Mouse (Mus musculus) activated CD4-positive, CD25-positive, alpha-beta regulatory T cell, adult 4 months (primary cell): ENCODE measurements around the gene Rp9. TPM values are rescaled to one million over a fixed set of nuclear protein-coding genes. Genes with fewer than 3 reads are reported as not detected.
"Not testable (repeated sequence)": the region's sequence is repeated elsewhere in the genome, so short reads cannot be mapped to it uniquely, and the experiment has no call there.

Source experiments
- ATAC-seq: one replicate; pipeline ENCODE4 v1.8.0; 2017
- polyA plus RNA-seq, 2 experiments: library from polyadenylated mRNA; unstranded; fragments of 100-300 nt; shearing (Covaris generic); gene quantifications; one replicate each; pipeline ENCODE4 v1.2.1; 2017

Rp9 gene
- polyA plus RNA-seq, 2 experiments from 2014 or later = 35.3 to 41.9 TPM

DNA sequence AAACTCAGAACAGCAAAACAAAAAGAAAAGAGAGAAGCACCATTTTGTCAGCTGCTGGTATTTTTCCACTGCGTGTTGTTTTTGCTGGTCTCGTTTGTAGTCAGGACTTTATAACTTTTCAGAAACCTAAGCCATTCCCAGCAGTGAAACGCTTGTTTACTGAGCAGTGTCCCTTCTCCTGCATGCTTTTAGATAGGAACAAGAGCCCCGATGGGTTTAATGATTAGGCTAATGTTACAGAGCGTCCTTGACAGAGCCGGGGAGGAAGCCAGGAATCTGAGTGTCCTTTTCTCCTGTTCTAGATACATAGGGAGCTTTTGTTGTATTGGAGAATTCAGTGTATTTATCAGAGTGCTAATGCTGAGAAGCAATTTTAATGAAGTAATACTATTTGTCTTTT lies 52.0 kb downstream of the Rp9 start:
- ATAC-seq = no peak

DNA sequence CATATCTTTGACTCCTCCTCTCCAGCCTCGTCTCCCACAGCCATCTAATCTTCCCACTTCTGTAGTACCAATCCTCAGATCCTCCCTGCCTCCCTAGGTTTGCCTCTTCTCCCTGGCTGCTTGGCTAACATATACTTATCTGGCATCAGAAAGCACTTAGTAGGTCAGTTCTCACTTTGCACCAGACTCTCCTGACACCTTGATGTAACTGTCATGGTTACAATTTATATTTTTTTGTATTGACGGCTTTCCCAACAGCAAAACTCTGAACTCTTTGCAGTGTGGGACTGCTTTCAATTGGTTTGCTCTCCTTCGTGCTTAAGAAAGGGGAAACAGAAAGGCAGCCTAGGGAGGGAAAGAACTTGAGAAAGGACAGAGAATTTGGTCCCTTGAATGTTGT lies 53.4 kb downstream of the Rp9 start:
- no peak for ATAC-seq

DNA sequence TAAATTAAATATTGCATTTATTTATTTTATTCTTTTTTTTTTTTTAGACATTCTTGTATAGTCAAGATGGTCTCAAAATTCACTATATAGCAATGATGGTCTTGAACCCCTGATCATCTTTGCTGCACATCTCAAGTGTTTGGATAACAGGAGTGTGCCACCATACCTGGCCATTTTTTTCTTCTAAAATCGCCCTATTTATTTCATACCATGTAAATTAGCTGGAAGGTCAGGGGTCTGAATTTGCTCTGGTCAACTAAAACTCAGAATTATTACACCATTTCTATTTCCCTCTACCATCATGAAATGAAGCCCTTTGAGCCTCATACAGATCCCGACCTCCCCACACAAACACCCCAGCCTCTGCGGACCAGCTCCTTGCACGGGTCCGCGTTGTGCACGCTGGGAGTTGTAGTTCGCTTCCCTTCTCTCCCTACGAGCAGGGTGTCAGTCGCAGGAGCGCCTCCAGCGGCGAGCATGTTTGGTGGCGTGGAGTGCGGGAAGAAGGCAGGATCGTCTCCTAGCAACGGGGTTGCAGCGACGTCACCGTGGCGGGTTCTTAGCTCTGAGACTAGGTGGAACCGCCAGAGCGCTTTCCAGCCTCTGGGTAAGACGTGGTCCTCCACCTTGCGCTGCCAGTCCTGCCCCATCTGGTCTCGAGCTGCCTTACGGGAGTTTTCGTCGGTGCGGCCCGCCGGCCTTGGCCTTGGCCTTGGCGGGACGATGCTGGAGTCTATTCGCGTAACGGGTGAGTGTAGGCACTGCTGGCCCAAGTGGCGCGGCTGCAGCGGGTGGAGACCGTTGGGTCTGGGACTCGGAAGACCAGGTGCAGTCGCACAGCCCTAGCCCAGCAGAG lies 58.3 kb downstream of the Rp9 start, which contains the start of gene 9530077C05Rik:
9530077C05Rik (plus strand) TSS at position 512 of the 856 bp plus-strand sequence.
- peak; percentile 97 for ATAC-seq

DNA sequence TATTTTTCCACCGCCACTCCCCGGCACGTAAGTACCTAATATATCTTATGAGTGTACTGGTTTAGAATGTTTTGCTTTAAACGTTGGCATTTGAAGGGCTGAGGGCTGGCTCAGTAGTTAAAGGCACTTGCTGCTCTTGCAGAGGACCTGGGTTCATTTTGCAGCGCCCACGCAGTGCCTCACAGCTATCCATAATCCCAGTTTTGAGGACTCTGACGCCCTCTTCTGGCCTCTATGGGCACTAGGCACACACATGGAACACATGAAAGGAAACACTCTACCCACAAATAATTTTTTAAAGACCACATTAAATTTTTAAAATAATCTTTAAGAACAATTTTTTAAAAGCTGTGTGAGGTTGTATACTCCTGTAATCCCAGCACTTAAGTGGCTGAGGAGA lies 60.0 kb downstream of the Rp9 start:
- no peak for ATAC-seq

DNA sequence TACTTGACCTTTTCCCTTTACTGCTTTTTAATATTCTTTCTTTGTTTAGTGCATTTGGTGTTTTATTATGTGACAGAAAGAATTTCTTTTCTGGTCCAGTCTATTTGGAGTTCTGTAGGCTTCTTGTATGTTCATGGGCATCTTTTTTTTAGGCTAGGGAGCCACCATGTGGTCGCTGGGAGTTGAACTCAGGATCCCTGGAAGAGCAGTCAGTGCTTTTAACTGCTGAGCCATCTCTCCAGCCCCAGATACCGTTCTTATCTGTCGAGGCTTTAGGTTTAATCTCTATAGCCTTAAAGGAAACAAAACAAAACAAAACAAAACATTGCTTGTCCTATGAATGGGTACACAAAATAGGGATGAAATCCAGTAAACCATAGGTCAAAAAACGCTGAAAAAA lies 61.2 kb downstream of the Rp9 start:
- ATAC-seq = not testable (repeated sequence)

DNA sequence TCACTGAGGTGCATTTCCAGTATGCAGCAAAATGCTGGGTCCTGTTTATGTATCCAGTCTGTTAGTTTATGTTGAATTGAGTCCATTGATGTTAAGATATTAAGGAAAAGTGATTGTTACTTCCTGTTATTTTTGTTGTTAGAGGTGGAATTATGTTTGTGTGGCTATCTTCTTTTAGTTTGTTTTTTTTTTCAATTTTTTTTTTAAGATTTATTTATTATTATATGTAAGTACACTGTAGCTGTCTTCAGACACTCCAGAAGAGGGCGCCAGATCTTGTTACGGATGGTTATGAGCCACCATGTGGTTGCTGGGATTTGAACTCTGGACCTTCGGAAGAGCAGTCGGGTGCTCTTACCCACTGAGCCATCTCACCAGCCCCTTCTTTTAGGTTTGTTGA lies 61.9 kb downstream of the Rp9 start:
- ATAC-seq = not testable (repeated sequence)

DNA sequence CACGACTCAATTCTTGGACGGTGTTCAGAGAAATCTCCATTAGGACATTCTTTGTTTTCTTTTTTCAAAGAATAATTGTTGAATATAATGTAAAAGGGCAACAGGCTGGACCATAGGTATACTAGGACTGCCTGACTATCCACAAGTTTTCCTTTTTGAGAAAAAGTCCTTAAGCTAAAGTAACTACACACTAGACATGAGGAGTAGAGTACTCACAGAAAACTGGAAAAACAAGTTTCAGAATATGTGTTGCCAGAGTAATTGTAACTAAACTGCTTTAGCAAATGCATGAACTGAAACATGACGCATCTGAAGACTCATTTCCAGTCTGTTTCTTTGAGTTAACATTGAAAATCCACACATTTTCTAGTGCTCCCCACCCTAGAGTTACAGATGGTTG lies 64.1 kb downstream of the Rp9 start:
- no peak for ATAC-seq

DNA sequence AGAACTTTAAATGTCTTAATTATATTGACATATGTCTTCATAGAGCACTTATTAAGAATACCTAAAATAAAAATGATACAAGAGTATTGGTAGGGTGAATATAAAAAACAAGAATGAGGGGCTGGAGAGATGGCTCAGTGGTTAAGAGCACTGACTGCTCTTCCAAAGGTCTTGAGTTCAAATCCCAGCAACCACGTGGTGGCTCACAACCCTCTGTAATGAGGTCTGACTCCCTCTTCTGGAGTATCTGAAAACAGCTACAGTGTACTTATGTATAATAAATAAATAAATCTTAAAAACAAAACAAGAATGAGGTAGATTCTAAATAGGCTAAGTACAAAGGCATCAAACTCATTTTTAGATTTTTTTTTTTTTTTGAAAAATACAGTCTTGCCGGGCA lies 66.0 kb downstream of the Rp9 start:
- ATAC-seq = not testable (repeated sequence)

DNA sequence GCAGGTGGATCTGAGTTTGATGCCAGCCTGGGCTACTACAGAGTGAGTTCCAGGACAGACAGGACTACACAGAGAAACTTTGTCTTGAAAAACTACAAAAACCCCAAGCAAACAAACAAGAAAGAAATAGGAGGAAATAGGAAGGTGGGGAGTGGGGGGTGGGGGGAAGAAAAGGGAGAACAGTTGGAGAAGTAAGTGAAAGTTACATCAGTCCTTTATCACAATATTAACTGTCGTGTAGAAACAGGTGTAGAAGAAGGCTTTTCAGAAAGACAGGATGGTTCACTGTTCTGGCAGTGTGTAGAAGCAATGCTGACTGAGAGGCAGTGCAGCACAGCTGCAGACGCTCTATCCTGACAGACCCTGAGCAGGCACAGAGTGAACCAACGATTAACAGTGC lies 66.6 kb downstream of the Rp9 start:
- ATAC-seq = no peak

DNA sequence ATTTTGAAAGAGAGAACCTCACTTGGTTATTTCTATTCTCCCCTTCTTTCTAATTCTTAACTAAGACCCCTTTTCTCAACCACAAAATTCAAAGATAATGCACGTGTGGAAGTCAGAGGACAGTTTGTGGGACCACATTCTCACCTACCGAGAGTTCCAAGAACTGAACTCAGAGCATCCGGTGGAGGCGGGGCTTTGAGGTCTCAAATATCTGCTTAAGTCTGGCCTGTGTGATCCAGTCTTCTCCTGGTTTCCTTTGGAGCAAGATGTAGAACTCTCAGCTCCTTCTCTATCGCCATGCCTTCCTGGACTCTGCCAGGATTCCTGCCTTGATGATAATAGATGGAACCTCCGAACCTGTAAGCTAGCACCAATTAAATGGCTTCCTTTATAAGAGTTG lies 67.5 kb downstream of the Rp9 start:
- ATAC-seq = no peak

DNA sequence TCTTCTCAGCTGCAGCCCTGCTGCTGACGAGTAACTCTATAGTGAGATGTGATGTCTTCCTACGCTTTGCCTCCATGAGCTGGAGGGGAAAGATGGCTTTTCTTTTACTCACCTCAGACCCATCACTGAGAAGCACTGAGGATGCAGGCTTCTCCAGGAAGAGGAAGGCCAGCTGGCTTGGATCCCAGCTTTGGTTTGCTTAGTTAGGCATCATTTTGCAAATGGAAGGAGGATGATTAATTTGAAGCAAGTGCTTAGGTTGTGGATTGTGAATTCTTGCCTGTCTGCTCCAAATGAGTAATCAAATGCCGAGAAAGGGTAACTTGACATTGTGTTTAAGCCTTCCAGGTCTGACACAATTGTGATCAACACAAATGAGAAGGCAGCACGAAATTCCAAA lies 70.5 kb downstream of the Rp9 start:
- no peak for ATAC-seq

DNA sequence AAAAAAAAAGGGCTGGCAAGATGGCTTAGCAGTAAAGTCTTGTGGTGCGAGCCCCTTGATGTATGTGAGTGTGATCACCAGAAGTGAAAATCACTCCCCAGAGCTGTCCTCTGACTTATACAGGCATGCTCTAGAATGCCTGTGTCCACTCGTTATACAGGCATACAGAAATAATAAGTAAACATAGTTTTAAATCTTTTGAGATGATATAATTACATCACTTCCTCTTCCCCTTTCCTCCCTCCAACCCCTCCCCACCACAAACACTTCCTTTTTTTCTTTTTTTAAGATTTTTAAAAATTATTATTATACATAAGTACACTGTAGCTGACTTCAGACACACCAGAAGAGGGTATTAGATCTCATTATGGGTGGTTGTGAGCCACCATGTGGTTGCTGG lies 74.8 kb downstream of the Rp9 start:
- ATAC-seq = no peak

DNA sequence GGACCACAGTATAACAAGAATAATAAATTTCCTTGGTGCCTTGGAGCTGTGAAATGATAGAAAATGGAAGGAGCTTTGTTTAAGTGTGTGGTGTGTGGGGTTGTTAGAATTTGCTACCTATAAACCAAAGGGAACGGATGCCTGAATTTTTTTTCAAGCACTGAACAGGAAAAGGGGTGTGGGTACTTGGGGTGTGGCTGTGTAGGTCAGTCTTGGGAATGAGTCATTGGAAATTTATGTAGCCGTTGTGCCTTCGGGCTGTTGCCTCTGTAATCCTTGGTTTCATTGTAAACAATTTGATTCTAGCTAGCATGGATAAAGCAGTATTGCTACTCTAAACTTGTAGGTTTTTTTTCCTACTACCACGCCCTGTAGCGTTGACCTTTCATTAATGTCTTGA lies 79.2 kb downstream of the Rp9 start:
- no peak for ATAC-seq

DNA sequence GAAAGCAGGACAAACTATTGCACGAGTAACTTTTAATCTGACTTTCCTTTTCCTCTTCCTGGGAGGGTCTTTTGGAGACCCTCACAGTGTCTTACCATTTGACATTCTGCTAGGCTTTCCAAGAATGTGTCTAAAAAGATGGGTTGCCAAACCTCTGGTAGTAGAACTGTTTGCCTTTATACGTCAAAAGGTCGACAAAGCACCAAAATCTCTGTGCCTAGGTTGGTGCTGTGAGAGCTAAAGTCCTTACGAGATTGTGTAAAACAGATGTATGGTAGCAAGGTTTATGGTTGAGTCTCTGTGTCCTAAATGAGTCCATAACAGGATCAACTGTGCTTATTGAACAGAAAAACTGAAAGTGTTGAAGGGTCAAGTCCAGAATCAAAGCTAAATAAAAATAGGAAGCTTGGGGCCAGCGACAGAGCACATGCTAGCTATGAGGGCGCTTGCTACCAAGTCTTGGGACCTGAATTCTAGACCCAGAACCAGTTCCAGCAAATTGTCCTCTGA lies 79.8 kb downstream of the Rp9 start:
- no peak for ATAC-seq

DNA sequence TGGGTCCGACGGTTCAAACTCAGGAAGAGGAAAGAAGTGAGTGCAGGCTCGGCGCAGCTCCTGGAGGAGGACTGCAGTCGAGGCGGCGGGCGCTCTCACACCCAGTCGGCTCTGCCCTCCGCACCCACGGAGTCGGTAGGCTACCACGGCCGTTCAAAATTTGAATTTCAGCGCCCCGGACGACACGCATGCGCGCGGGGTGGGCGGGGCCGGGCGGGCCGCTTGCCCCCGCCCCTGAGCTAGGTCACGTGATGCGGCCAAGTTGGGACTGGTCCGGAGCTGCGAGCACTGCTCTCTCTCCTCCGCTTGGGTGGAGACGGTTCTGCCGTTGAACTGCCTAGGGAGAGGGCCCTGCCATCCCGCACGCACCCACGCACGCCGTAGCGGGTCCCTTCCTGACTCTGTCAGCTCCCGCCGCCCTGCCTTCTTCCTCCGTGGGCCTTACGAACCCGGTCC lies 80.5 kb downstream of the Rp9 start, which contains the start of gene Anln:
Anln (minus strand) TSS at position 168 of the 456 bp plus-strand sequence.
- ATAC-seq = peak; percentile 90

DNA sequence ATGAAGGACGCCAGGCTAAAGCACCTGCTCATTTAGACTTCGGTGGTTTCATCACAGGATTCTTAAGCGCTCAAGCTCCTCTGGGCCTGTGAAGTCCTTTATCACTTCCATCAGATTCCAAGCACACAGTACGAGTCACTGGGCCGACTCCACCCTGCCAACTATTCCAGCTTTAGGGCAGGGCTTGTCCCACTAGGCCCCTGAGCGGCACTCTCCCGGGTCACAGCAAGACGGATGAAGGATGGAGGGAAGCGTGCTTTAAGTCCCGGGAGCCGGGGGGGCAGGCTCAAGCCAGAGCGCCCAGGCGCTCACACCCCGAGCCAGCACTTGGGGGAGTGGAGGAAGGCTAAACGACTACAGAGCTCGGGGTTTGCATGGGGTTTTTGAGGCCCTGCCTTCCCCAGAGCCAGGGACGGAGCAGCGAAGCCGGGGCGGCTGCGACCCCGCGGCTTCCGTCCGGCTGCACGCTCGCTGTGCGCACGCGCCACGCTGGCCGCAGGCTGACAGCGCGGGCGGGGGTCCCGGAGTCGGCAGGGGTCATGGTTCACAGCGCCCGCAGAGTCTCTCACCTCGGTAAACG lies 81.1 kb downstream of the Rp9 start:
- peak; percentile 24 for ATAC-seq

DNA sequence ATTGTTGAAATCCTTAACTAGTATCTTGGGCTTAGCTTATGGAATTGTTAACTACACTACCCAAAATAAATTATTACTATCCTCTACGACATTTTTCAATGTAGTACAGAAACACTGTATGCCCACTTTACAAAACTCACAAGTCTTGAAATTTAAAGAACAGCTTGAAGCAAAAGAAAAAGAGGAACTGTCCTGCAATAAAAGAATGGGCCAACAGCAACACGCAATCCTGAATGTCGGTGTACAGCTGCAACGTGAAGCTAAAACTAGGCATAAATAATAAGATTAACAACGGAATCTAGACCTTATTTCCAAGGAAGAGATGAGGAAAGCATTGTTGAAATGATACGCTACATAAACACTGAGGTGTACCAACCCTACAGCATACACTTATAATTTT lies 81.6 kb downstream of the Rp9 start:
- no peak for ATAC-seq

DNA sequence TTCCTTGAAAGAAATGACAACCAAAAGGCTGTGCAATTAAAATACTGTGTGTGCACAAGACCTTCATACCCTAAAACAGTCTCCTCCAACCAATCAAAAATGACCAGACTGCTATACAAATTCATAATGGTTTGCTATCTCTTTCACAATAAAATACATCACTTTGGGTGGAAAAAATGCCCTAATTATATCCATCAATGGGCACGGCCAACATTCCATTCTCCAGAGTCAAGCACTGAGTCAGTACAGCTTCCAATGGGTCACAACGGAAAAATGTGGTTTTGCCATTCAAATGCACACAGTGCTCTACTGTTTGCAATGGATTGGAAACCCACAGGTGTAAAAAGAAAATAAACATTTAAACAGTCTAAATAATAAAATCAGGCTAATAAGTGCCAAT lies 83.7 kb downstream of the Rp9 start:
- ATAC-seq = no peak

DNA sequence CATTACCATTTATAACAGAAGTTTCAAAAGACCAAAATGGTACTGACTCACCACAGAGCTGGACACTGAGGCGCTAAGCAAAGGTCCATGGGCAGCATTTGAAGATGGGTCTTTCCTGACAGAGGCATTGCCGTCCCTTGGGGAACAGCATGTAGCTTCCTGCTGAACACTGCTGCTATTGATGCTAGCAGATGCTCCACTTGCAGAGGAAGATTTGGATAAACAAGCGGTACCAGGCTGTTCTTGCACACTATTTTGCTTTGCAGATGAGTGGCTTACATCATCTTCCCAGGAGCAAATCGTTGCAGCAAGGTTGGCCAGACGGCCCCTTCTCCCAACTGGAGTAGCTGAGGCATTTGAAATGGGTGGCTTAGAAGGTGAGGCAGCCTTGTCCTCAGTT lies 93.5 kb downstream of the Rp9 start:
- ATAC-seq = no peak

DNA sequence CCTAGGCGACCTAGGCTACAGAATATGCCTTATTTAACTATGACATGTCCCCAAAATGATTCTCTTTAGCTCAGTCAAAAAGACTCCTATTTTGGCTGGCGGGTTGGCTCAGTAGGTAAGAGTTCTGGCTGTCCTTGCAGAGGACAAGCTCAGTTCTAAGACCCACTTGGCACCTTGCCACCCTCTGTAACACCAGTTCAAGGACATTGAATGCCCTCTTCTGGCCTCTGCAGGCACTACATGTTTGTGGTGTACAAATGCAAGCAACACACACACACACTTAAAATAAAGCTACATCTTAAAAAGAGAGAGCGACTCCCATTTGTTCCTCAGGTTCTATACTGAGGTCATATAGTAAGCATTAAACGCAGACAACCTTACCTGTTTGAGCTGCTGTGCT lies 96.8 kb downstream of the Rp9 start:
- ATAC-seq = no peak

DNA sequence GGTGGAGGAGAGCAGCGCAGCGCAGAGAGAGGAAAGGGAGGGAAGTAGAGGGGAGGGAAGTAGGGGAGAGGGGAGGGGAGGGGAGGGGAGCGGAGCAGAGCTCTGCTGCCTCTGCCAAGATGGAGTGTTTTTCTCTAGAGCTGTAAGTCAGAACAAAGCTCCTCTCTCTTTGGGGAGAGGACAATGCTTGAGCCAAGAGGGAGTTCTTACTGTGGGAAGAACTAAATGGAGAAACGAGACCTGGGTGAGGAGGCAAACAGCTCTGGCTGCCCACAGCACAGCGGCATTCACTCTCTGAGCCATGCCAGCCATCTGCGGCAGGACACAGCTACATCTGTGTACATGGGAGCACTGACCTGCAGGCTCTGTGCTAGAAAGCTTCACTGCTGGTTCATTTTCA lies 101.5 kb downstream of the Rp9 start:
- ATAC-seq = no peak

DNA sequence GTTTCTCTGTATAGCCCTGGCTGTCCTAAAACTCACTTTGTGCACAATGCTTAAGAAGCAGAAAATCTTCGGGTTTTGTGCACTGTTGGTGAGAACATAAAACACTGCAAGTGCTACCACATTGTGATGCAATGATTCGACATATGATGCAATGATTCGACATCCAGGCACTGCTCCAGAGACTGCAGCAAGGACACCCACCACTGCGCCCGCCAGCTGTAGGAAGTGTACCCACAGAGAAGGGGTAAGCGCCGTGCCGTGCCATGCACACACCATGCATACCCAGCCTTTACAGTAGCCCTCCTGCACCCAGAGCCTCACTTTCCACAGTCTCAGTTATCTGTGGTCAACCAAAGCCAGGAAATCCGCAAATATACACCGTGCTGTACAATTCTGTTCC lies 102.9 kb downstream of the Rp9 start:
- ATAC-seq = no peak

DNA sequence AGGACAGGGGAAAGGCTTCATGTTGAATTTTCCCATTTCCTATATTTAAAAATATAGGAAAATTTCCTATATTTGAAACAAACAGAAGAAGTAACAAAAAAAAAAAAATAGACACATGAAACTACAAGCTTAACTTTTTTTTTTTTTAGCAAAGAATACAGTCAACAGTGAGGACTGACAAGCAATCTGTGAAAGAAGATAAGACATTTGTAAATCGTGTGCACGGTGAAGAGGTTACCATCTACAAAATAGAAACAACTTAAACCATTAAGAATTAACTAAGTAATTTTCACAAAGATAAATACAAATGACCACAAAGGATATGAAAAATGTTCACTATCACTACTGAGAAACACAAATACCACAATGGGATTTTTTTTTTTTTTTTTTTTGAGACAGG lies 103.3 kb downstream of the Rp9 start:
- no peak for ATAC-seq
